Mouse (Mus musculus) embryonic facial prominence, embryonic 12.5 days (tissue): ENCODE data around the gene Pgls. TPM values are rescaled to one million over a fixed set of nuclear protein-coding genes. Genes with fewer than 3 reads are reported as not detected.

Experiments used
- ATAC-seq: fragments of 200-750 bp; cut with Nextera tagmentation; 2 replicates; pipeline ENCODE4 v1.8.0; 2017; ENCODE audit not compliant: insufficient number of reproducible peaks, insufficient read depth, low FRiP score, low TSS enrichment
- H3K27ac ChIP-seq: fragments of 300-500 bp; sonication (generic); 2 replicates; pipeline ENCODE4 v1.5.1; 2016; ENCODE audit warnings: mild to moderate bottlenecking
- H3K27me3 ChIP-seq: fragments of 300-500 bp; sonication (generic); 2 replicates; pipeline ENCODE4 v1.6.1; 2016; ENCODE audit warnings: mild to moderate bottlenecking, moderate library complexity
- H3K36me3 ChIP-seq: fragments of 300-500 bp; sonication (generic); 2 replicates; pipeline ENCODE4 v1.6.1; 2016; ENCODE audit warnings: mild to moderate bottlenecking
- H3K4me1 ChIP-seq: fragments of 300-500 bp; sonication (generic); 2 replicates; pipeline ENCODE4 v1.6.1; 2016
- H3K4me2 ChIP-seq: fragments of 300-500 bp; sonication (generic); replicated peaks from 2 replicates; pipeline ENCODE4 v1.6.1; 2016; ENCODE audit warnings: mild to moderate bottlenecking, moderate library complexity
- H3K4me3 ChIP-seq: fragments of 300-500 bp; sonication (generic); 2 replicates; pipeline ENCODE4 v1.5.1; 2016; ENCODE audit warnings: mild to moderate bottlenecking
- H3K9ac ChIP-seq: fragments of 300-500 bp; sonication (generic); 2 replicates; pipeline ENCODE4 v1.6.1; 2016; ENCODE audit warnings: mild to moderate bottlenecking, moderate library complexity
- H3K9me3 ChIP-seq: fragments of 300-500 bp; sonication (generic); 2 replicates; pipeline ENCODE4 v1.6.1; 2016; ENCODE audit warnings: mild to moderate bottlenecking, moderate library complexity
- WGBS: fragments of 180-500 bp; shearing (Covaris S2); methylation state at CpG from one replicate; pipeline ENCODE4 v1.1.7; 2016; 5-methylcytosine and 5-hydroxymethylcytosine counted together
- polyA plus RNA-seq: library from polyadenylated mRNA; unstranded; fragments of >200 nt; fragmentation: Nextera tagmentation; extraction: Ambion mirVana; gene quantifications from 2 replicates; pipeline ENCODE4 v1.2.1, GENCODE M21; 2016

The Pgls gene
- polyA plus RNA-seq, 1 experiment from 2014 or later: 236 TPM

DNA sequence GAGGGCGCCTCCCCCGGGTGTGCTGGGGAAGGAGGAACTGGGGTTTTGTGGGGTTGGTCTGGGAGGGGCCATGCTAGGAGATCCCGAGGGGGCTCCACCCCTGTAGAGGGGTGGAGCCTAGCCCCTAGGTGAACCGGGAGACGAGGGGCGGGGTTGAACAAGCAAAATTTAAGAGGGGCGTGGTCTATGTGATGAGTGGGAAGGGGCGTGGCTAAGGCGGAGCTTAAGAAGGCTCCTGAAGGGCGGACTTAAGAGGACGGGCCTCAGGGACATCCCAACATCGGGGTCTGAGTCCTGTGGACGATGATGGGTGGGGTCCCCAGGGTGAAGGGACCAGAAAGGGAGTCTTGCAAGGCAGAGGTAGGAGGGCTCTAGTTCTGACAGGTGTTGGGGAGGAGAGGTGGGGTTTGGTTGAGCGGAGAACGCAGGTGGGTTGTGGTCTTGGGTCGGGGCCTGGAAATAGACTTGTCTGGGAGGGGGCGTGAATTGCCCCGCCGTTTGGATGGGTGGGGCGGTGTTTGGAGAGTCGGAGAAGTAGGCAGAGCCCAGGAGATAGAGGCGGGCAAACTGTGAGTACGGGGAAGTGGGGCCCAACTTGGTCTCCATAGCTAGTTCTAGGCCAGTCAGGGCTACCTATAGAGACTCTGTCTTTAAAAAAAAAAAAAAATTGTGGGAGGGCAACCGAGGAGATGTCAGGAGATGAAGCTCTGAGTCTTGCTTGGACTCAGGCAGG, 32.9 kb upstream of the Pgls start:
- H3K27ac ChIP-seq: no peak overlapping the region
- H3K27me3 ChIP-seq: peaks cover 81% of the 10 kb centered on the region
- 2% methylated on average over 23 of the region's 24 CpGs for WGBS

DNA sequence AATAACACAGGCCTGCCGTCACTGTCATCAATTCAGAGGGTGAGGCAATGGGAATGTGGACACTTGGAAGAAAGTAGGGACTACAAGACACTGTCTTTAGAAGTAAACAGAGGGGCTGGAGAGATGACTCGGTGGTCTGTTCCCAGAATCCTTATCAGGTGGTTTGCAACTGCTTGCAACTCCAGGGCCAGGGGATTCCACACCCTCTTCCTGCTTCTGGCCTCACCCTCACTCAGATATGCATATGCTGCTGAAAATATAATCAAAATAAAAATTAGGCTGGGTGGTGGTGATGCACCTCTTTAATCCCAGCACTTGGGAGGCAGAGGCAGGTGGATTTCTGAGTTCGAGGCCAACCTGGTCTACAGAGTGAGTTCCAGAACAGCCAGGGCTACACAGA, 31.9 kb upstream of the Pgls start:
- no peaks in the 10 kb centered on the region for H3K36me3 ChIP-seq
- H3K4me3 ChIP-seq: no peak overlapping the region
- WGBS: 80% methylated on average over 3 of the region's 3 CpGs
- no peak overlapping the region for H3K9ac ChIP-seq
- peaks cover 83% of the 10 kb centered on the region for H3K27me3 ChIP-seq
- no peak for ATAC-seq
- no peaks in the 10 kb centered on the region for H3K9me3 ChIP-seq
- H3K27ac ChIP-seq: no peak overlapping the region
- no peak overlapping the region for H3K4me2 ChIP-seq
- peaks cover 7% of the 10 kb centered on the region; the same call in 1 of the 2 replicates for H3K4me1 ChIP-seq

More for the DNA sequence above, 32.9 kb upstream of the Pgls start:
- Histone ChIP-seq H3K4me3 (peak overlapping the region; percentile 33), H3K36me3 (no peaks in the 10 kb centered on the region), H3K9me3 (no peaks in the 10 kb centered on the region), H3K9ac (no peak overlapping the region), H3K4me2 (peak overlapping the region; percentile 50), H3K4me1 (peaks cover 7% of the 10 kb centered on the region; the same call in 1 of the 2 replicates)
- no peak for ATAC-seq

DNA sequence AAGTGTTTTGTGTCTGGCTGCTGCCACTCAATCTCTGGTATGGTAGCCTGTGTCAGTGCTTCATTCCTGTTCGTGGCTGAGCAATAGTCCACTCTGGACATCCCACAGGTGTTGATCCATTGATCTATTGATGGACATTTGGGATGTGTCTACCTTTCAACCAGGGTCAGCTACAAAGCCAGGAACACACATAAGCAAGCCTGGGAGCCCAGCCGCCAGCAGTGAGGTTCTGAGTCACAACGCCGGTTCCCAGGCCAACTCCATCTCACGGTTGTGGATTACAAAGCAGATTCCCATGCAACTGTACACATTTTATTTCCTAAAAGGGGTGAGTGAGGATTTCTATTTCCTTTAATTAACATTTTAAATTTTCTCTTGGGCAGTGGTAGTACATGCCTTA, 31.2 kb upstream of the Pgls start:
- no peak overlapping the region for H3K9ac ChIP-seq
- H3K27ac ChIP-seq: no peak overlapping the region
- peaks cover 82% of the 10 kb centered on the region for H3K27me3 ChIP-seq
- no peak for ATAC-seq
- no peak overlapping the region for H3K4me2 ChIP-seq
- no peaks in the 10 kb centered on the region for H3K9me3 ChIP-seq
- no peaks in the 10 kb centered on the region for H3K36me3 ChIP-seq
- peaks cover 7% of the 10 kb centered on the region; the same call in 1 of the 2 replicates for H3K4me1 ChIP-seq
- no peak overlapping the region for H3K4me3 ChIP-seq
- WGBS: 81% methylated on average over 5 of the region's 5 CpGs

DNA sequence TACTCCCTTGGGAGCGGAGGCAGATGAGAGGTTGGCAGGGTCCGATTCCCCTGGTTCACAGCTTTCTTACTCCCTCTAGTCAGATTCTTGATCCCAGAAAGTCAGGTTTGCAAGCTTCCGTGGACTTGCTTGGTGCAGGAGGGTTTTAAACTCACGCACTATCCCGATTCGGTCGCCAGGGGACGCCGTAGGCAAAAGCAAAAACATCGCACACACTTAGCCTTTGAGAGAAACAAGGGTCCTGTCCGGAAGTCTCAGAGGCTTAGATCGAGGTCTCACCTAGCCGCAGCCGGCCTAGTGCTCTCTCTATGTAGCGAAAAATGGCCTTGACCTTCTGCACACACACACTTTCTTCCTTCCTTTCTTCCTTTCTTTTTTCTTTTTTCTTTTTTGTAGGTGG, 30.6 kb upstream of the Pgls start:
- H3K4me3 ChIP-seq: no peak overlapping the region
- H3K4me2 ChIP-seq: no peak overlapping the region
- H3K9ac ChIP-seq: no peak overlapping the region
- H3K27ac ChIP-seq: no peak overlapping the region
- H3K36me3 ChIP-seq: no peaks in the 10 kb centered on the region
- H3K4me1 ChIP-seq: peaks cover 7% of the 10 kb centered on the region; the same call in 1 of the 2 replicates
- no peak for ATAC-seq
- H3K27me3 ChIP-seq: peaks cover 76% of the 10 kb centered on the region
- H3K9me3 ChIP-seq: no peaks in the 10 kb centered on the region
- 2% methylated on average over 15 of the region's 15 CpGs for WGBS

DNA sequence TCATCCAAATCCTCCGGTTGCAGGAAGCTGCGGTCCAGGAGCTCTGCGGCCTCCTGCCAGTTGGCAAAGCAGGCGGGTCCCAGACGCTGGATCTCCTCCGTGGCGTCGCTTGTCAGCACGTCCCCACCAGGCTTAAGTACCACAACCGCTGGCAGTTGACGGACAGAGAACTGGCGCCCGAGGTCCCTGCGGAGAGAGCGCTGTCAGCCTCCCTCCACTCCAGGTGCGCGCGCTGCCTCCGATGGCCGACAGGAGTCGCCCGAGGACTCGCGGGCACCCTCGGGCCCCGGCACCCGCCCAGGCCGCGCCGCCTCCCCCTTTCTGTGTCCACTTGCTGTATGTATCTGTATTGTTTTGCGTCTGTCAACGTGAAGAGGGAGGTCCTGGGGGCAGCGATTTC, 29.2 kb upstream of the Pgls start:
- under 1% methylated on average over 33 of the region's 33 CpGs for WGBS
- ATAC-seq: no peak
- H3K4me2 ChIP-seq: peak overlapping the region; percentile 46
- H3K27ac ChIP-seq: no peak overlapping the region
- H3K36me3 ChIP-seq: no peaks in the 10 kb centered on the region
- peaks cover 70% of the 10 kb centered on the region for H3K27me3 ChIP-seq
- H3K9me3 ChIP-seq: no peaks in the 10 kb centered on the region
- peak overlapping the region; percentile 23 for H3K4me3 ChIP-seq
- peaks cover 7% of the 10 kb centered on the region; the same call in 1 of the 2 replicates for H3K4me1 ChIP-seq
- 0 out of 2 replicates have a peak overlapping the region, but pooled peaks have one; percentile 10 for H3K9ac ChIP-seq

DNA sequence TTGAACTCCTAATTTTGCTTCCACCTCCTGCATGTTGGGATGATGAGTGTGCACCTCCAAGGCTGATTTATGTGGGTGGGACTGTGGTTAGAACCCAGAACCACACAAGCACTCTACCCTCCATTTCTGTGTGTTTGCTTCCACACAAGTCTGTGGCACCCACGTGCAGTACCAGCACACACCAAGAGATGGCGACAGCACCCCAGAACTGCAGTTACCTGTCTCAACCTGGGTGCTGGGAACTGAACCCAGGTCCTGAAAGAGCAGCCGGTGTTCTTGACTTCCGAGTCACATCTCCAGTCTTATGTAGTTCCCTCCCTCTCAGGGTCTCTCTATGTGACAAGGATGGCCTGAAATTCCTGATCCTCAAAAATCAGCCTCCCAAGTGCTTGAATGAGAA, 28.0 kb upstream of the Pgls start:
- Histone ChIP-seq H3K4me2 (no peak overlapping the region), H3K4me1 (peaks cover 6% of the 10 kb centered on the region; the same call in 1 of the 2 replicates), H3K4me3 (no peak overlapping the region), H3K36me3 (no peaks in the 10 kb centered on the region), H3K9ac (no peak overlapping the region), H3K27ac (no peak overlapping the region), H3K27me3 (peaks cover 70% of the 10 kb centered on the region), H3K9me3 (no peaks in the 10 kb centered on the region)
- no peak for ATAC-seq
- WGBS: 90% methylated on average over 4 of the region's 4 CpGs

DNA sequence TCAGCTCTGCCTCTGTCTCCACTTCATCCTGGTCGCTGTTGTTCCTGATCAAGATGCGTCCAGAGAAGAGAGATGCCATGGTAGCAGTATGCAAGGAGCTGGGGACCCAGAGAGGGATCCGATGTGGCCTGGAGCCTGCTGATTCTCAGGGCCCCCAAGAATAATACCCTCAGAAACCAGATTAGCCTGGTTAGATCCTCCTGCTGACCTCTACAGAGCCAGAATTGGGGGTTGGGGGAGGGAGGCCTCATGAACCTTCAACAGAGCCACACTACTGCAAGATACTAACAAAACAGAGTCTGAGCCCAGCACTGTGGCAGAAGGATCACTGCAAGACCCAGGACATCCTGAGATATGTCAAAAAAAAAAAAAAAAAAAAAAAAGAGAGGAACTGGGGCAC, 25.5 kb upstream of the Pgls start, which contains the start of gene Nxnl1:
Gene Nxnl1 (minus strand): TSS at position 101 of the 400 bp plus-strand sequence.
- H3K27ac ChIP-seq: no peak within 1 kb of the TSS
- no peak within 1 kb of the TSS for H3K9ac ChIP-seq
- no peak within 1 kb of the TSS for H3K4me3 ChIP-seq
- WGBS: 56% methylated on average over 3 of the region's 3 CpGs
- H3K9me3 ChIP-seq: no peaks in the 10 kb centered on the region
- ATAC-seq: no peak
- peaks cover 15% of the 10 kb centered on the region; the same call in 1 of the 2 replicates for H3K4me1 ChIP-seq
- no peak within 1 kb of the TSS for H3K4me2 ChIP-seq
- H3K36me3 ChIP-seq: no peaks in the 10 kb centered on the region
- H3K27me3 ChIP-seq: peaks cover 51% of the 10 kb centered on the region

DNA sequence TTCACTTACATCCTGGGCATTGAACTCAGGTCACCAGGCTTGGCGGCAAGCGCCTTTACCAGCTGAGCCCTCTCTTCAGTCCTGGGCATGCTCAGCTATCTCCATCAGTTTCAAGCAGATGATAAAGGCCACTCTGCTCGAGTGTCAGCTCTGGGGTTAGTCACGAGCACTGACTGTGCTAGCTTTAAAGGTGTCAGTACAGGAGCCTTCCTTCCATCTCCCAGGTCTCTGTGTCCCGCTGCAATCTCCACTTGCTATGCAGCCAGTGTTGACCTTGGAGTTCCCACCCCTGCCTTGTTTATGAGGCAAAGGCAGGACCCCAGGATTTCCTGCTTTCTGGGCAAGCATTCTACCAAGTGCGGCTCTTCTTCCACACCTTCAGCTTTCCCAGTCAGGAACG, 24.4 kb upstream of the Pgls start:
- Histone ChIP-seq H3K27me3 (peaks cover 40% of the 10 kb centered on the region), H3K27ac (no peak overlapping the region), H3K4me3 (no peak overlapping the region), H3K36me3 (no peaks in the 10 kb centered on the region), H3K4me2 (no peak overlapping the region), H3K9ac (no peak overlapping the region), H3K9me3 (no peaks in the 10 kb centered on the region), H3K4me1 (peaks cover 16% of the 10 kb centered on the region; the same call in 1 of the 2 replicates)
- no peak for ATAC-seq
- WGBS: 69% methylated on average over 7 of the region's 7 CpGs

DNA sequence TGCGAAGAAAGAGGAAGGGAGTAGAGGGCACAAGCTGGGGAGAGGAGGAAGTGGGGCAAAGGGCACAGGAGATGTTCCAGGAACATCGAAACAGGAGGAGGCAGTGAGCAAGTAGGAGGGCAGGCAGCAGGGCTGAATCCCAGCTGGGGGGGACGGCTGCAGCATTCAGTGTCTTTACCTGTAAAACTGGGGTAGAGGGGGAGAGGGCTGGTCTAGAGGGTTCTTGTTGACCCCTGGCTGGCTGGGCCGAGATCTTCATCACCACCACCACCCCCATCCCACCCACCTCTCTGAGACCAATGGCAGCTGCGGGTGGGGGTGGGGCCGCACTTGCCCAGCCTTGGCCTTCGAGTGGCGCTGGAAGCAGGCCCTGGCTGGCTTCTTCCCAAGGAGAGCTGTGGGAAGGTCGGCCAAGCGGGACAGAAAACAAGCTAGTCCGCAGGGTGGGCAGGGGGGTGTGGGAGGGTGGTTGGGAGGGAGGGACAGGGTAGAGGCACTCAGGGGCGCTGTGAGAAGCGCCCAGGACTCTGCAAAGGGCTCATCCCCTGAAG, 23.5 kb upstream of the Pgls start, which contains the start of gene Slc27a1:
Gene Slc27a1 (plus strand): TSS at position 496 of the 551 bp plus-strand sequence.
- 13% methylated on average over 13 of the region's 13 CpGs for WGBS
- H3K4me3 ChIP-seq: peak within 1 kb of the TSS; percentile 60
- H3K4me2 ChIP-seq: peak within 1 kb of the TSS; percentile 70
- ATAC-seq: no peak
- peaks cover 19% of the 10 kb centered on the region; the same call in 1 of the 2 replicates for H3K4me1 ChIP-seq
- no peaks in the 10 kb centered on the region for H3K9me3 ChIP-seq
- peak within 1 kb of the TSS; percentile 76 for H3K27ac ChIP-seq
- H3K36me3 ChIP-seq: no peaks in the 10 kb centered on the region
- peak within 1 kb of the TSS; percentile 46 for H3K9ac ChIP-seq
- H3K27me3 ChIP-seq: peaks cover 35% of the 10 kb centered on the region

DNA sequence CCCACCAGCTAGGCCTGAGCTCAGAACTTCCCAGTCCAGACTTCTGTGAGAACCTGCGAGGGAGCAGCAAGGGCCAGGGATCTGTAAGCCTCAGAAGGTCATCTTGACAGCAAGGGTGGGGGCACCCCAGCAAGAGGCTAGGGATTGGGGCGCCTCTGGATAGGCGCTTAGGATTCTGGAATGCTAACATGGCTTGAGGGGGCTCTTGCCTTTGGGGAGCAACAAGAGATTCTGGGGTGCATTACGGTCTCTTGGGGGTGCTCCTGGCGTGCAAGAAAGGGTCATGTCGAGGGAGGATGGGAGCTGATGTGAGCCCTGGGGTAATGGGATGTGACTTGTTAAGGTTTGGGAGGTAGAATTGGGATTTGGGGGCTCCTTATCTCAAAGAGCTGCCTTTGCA, 23.0 kb upstream of the Pgls start:
- no peak overlapping the region for H3K27ac ChIP-seq
- WGBS: 16% methylated on average over 6 of the region's 6 CpGs

DNA sequence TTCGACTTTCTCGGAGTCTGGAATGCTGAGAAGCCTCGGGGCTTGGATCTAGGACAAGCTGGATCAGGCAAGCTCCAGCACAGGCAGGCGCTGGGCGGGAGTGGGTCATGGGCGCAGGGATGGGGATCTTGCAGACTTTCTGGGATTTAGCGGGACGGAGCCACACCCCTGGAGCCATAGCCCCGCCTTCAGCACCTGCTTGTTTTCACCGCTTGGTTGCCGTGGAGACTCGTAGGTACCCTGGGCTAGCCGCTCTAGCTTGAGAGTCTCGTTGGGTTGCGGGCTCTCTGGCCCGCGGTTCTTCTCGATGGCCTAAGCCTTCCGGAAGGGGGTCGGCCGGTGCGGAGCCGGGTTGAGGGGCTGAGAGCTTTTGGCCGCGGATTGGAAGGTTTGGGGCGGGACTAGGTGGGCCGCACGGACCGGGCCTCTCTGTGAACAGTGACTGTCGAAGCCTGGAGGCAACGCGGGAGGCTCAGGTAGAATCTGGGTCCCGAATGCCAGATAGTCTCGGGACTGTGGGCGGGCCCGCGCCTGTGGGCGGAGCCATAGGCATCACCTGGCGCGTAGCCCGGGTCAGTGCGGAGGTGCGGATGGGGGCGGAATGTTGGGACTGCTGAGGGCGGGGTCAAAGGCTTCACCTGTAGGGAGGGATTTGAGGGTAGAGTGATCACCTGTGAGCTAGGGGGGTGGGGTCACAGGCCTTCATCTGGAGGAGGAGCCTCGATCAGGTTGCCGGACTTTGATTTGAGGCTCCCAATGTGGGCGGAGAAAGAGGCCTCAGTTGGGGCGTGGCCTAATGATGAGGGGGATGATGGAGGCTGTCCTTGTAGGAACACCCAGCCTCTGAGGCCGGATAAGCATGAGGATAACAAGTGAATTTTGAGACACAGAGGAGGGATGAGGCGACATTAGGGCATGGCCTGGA, 22.3 kb upstream of the Pgls start:
- H3K4me1 ChIP-seq: peaks cover 19% of the 10 kb centered on the region; the same call in 1 of the 2 replicates
- no peaks in the 10 kb centered on the region for H3K36me3 ChIP-seq
- peak overlapping the region; percentile 62 for H3K9ac ChIP-seq
- under 1% methylated on average over 51 of the region's 51 CpGs for WGBS
- no peaks in the 10 kb centered on the region for H3K9me3 ChIP-seq
- H3K4me2 ChIP-seq: peak overlapping the region; percentile 70
- peak overlapping the region; percentile 60 for H3K4me3 ChIP-seq
- ATAC-seq: peak; percentile 74
- peak overlapping the region; percentile 76 for H3K27ac ChIP-seq
- H3K27me3 ChIP-seq: peaks cover 32% of the 10 kb centered on the region

More for the DNA sequence above, 23.0 kb upstream of the Pgls start:
- Histone ChIP-seq H3K9me3 (no peaks in the 10 kb centered on the region), H3K27me3 (peaks cover 34% of the 10 kb centered on the region), H3K4me2 (peak overlapping the region; percentile 70), H3K4me3 (peak overlapping the region; percentile 60), H3K36me3 (no peaks in the 10 kb centered on the region), H3K9ac (peak overlapping the region; percentile 46; the same call in 1 of the 2 replicates), H3K4me1 (peaks cover 19% of the 10 kb centered on the region; the same call in 1 of the 2 replicates)
- no peak for ATAC-seq
